Mouse (Mus musculus) adrenal gland, postnatal 25 days (tissue): ENCODE results near the gene Fbxw2. TPM values are rescaled to one million over a fixed set of nuclear protein-coding genes. Genes with fewer than 3 reads are reported as not detected.
"Not testable (repeated sequence)": the region's sequence is repeated elsewhere in the genome, so short reads cannot be mapped to it uniquely, and the experiment has no call there.

Experiments used
- DNase-seq: peaks from one replicate; pipeline ENCODE4 v3.0.0; 2021; ENCODE audit warnings: mixed read lengths
- total RNA-seq: library from RNA; stranded (reverse); gene quantifications from 2 replicates; pipeline ENCODE4 v1.2.3, GENCODE M21; 2021

The Fbxw2 gene
- total RNA-seq, 1 experiment from 2014 or later: 69.1 TPM

DNA sequence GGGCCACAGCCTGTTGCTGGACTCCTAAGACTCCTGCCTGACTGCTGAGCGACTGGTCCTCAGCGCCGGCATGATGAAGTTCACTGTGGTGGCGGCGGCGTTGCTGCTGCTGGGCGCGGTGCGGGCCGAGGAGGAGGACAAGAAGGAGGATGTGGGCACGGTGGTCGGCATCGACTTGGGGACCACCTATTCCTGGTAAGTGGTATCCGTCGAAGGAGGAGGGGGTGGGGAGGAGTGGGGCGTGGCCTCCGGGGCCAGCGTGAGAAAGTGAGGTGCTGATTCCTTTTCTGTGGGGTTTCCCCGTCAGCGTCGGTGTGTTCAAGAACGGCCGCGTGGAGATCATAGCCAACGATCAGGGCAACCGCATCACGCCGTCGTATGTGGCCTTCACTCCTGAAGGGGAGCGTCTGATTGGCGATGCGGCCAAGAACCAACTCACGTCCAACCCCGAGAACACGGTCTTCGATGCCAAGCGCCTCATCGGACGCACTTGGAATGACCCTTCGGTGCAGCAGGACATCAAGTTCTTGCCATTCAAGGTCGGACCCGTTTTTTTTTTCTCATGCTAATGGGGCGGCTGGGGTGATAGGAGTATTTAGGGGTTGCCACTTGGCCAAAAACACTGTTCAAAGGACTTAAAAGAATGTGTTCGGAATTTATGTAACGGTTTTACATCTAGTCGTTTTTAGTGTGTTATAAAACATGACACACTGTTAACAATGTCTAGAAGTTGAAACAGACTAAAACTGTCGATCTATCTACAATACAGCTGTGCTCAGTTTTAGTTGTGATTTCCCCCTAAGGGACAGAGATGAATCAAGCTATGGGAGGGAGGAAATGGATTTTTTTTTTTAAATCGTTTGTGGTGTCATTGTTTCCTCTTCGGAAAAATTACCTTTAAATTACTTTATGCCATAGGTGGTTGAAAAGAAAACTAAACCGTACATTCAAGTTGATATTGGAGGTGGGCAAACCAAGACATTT, 53.6 kb downstream of the Fbxw2 start:
- DNase-seq: peak; percentile 41

DNA sequence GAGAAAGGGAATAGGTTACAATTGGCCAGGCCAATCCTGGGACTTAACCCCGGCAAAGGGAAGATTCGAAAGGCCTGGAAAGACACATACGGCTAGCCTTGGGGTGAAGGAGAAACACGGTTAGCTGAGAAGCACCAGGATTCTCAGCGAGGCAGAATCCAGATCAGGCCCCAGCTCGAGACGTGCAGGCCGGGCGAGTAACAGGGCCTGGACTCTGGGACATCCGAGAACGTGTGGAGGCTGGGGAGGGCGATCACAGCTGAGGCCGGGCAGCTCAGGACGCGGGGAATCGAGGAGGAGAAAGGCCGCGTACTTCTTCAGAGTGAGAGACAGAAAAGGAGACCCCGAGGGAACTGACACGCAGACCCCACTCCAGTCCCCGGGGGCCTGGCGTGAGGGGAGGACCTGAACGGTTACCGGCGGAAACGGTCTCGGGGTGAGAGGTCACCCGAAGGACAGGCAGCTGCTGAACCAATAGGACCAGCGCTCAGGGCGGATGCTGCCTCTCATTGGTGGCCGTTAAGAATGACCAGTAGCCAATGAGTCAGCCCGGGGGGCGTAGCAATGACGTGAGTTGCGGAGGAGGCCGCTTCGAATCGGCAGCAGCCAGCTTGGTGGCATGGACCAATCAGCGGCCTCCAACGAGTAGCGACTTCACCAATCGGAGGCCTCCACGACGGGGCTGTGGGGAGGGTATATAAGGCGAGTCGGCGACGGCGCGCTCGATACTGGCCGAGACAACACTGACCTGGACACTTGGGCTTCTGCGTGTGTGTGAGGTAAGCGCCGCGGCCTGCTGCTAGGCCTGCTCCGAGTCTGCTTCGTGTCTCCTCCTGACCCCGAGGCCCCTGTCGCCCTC, 54.5 kb downstream of the Fbxw2 start, which contains the start of gene Hspa5:
TSS of gene Hspa5 (plus strand) at position 603 of the 859 bp plus-strand sequence.
- peak; percentile 98 for DNase-seq

DNA sequence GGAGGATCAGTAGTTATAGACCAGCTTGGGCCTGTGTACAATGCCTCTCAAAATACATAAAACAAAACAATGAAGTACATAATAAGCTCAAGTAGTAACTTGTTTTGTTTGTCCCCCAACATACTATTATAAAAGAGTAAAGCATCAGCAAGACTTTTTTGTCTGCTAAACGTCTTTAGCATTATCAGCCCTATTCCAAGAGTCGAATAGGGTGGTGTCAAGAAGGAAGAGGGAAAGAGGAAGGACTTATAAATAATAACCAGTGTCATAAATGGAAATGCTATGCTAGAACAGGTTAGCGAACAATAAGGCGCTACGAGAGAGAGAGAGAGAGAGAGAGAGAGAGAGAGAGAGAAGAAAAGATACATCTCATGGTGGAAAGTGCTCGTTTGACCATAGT, 55.2 kb downstream of the Fbxw2 start:
- no peak for DNase-seq

DNA sequence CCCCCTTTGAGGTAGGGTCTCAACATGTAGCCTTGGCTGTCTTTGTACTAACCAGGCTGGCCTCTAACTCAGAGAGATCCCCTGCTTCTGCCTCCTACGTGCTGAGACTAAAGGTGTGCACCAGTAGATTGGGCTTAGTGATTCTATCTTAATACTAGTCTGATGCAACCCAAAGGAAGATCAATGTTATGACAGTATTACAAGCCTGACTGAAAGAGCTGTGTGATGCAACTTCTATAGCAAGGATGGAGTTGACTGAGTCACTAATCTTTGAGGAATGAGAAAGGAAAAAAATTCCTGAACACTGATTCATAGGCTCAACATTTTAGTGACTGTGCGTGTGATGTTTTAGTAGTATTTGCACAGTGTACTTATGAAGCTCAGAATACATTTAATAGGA, 56.1 kb downstream of the Fbxw2 start:
- no peak for DNase-seq

DNA sequence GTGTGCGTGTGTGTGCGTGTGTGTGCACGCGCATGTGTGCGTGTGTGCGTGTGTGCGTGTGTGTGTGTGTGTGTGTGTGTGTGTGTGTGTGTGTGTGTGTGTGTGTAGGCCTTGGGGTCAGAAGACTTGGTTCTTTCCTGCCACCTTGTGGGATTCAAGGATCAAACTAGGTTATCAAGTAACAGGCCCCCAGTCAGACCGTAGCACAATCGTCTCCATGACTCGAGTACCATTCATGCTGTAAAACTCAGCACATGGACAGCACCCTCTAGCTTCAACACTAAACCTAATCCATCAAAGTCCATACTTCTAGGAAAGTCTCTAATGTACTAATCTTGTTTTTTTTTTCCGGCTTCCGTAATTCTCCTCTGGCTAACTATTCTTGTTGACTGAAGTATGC, 61.3 kb downstream of the Fbxw2 start:
- DNase-seq: no peak

DNA sequence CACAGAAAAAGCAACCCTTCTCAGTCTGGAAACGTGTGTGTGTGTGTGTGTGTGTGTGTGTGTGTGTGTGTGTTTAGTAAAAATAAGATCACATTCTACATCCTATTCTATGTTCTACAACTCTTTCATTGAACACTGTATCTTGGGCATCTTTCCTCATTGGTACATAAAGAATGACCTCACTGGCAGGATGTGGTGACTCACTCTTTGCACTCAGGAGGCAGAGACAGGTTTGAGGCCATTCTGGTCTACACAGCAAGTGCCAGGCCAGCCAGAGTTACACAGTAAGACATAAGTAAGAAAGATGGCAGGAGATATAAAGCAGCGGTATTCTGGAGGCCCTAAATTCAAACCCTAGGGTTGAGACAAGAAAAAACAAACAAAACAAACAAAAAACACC, 63.2 kb downstream of the Fbxw2 start:
- DNase-seq: no peak

DNA sequence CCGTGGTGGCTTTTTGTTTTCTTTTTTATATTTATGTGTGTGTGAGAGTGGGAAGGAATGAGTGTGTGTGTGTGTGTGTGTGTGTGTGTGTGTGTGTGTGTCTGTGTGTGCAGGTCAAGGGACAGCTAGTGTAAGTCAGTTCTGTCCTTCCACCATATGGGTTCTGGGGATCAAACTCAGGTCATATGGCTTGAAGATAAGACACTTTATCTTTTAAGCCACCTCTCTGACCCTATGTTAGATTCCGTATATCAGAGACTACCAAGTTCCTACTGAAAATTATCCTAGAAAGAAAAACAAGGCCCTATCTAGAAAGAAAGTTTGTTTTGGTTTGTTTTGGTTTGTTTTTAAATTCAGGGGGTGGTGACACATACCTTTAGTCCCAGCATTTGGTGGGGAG, 63.9 kb downstream of the Fbxw2 start:
- DNase-seq: no peak

DNA sequence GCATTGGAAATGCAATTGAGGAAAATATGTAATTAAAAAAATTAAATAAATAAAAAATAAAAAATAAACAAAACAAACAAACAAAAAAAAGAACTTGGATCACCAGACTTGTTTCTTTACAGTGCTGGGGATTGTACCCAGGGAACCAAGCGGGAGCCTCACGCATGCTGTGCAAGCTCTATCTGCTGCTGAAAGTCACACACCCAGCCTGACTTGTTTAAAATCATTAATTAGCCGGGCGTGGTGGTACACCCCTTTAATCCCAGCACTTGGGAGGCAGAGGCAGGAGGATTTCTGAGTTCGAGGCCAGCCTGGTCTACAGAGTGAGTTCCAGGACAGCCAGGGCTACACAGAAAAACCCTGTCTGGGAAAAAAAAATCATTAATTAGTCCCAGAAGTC, 64.8 kb downstream of the Fbxw2 start:
- not testable (repeated sequence) for DNase-seq

DNA sequence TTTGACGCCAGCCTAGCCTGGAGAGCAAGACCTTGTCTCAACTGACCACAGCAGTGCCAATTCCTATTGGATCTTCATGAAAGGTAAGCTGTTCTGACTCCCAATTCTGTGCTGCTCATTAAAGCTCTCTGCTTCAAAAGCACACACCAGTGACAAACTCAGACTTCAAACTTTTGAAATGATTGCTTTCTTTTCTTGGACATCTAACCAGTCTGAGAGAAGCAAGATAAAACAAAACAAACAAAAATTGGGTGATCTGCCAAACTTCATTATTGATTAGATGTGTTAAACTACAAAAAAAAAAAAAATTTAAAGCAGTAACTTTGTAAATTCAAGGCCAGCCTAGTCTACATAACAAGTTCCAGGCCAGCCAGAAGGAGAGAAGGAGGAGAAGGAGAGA, 68.8 kb downstream of the Fbxw2 start:
- DNase-seq: no peak

DNA sequence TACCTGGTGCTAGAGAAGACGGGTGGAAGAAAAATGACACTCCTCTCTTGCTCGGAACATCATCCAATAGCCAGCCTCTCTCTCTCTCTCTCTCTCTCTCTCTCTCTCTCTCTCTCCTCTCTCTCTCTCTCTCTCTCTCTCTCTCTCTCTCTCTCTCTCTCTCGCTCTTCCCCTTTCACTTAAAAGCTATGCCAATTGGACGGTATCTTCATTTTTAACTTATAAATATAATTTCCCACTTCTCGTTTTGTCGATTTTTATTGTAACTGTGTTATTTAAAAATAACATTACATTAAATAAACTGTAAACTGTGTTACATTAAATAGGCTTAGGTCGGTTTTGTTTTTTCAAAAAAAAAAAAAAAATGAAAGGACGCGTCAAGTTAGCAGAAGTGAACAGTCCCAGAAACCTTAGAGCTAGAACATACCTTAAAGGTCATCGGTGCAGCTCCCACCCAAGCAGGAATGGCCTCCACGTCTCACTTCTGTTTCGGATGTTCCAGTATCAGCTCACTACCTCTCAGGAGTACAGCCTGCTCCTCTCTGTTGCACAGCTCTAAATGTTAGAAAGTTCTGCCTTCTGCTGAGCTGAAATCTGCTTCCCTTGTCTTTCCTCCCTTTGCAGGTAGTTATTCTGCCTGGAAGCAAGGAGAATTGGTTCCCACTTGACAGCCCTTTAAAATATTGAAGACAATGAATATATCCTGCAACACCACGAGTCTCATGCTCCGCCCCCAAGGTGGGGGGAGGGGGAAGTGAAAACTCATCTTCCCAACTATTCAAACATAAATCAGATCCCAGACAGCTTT, 71.4 kb downstream of the Fbxw2 start, which contains the start of gene Gapvd1:
TSS of gene Gapvd1 (minus strand) at position 682 of the 808 bp plus-strand sequence.
- peak; percentile 22 for DNase-seq

Other genes starting within 250 kb of the Fbxw2 start
- 63.4 and 81.0 TPM in 2 replicates for gene Gapvd1, start 71.1 kb downstream of the Fbxw2 start, total RNA-seq
- gene Hspa5, start 54.3 kb downstream of the Fbxw2 start, total RNA-seq: 414 and 491 TPM in 2 replicates
- 22.6 and 30.6 TPM in 2 replicates for gene Rabepk, start 26.4 kb downstream of the Fbxw2 start, total RNA-seq
- gene Gm34653, start 6.7 kb upstream of the Fbxw2 start, total RNA-seq: not detected in 2 replicates
- 0.43 and 0.49 TPM in 2 replicates for gene Cutal, start 48.1 kb upstream of the Fbxw2 start, total RNA-seq
- 41.8 and 43.7 TPM in 2 replicates for gene Psmd5, start 48.7 kb upstream of the Fbxw2 start, total RNA-seq
- 5.1 and 6.5 TPM in 2 replicates for gene Phf19, start 87.7 kb upstream of the Fbxw2 start, total RNA-seq
- gene Traf1, start 135.5 kb upstream of the Fbxw2 start, total RNA-seq: 1.9 and 3.0 TPM in 2 replicates
- gene Hc, start 235.1 kb upstream of the Fbxw2 start, total RNA-seq: 3.1 TPM in 1 of 2 replicates, not detected in the other